Mouse (Mus musculus): ENCODE measurements around the gene Thap11. TPM values are rescaled to one million over a fixed set of nuclear protein-coding genes. Genes with fewer than 3 reads are reported as not detected.

The Thap11 gene
- polyA plus RNA-seq, 1 experiment from 2014 or later: 58.0 TPM

DNA sequence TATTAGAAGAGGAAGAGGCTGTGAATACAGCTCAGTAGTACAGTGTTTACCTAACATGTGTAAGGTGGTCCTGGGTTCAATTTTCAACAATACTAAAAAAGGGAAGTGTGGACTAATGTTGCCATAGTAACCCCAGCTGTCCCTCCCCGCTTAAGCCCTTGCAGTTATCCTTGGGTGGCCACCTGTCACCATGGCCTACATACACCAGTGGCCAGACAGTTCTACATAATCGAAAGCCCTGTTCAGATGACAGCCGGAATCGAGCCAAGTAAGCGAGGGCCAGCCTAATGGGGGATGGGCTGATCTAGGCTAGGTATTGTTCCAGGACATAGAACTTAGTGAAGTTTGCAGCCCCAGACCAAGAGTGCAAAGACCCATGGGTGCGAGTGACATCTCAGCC, 17.9 kb upstream of the Thap11 start:
- WGBS: 87% methylated on average over 6 of the region's 6 CpGs
- no peak overlapping the region for H3K4me3 ChIP-seq (ENCODE audit: low read depth, low read length)
- H3K4me1 ChIP-seq (replicated peaks; ENCODE audit: control insufficient read depth, insufficient read depth, low read length): no peaks in the 10 kb centered on the region
- no peak overlapping the region for H3K27ac ChIP-seq (ENCODE audit: low read depth)
- no peaks in the 10 kb centered on the region for H3K36me3 ChIP-seq (ENCODE audit: control insufficient read depth, insufficient read depth, low read length)
- no peak for ATAC-seq (replicated peaks; ENCODE audit: low FRiP score, low TSS enrichment, low read depth)
- no peaks in the 10 kb centered on the region for H3K9me3 ChIP-seq (ENCODE audit: control insufficient read depth, low read length)
- no peak overlapping the region for H3K9ac ChIP-seq (ENCODE audit: low read length)
- no peak for DNase-seq (ENCODE audit: low spot score)
- H3K27me3 ChIP-seq (replicated peaks; ENCODE audit: control insufficient read depth, insufficient read depth, low read length): no peaks in the 10 kb centered on the region
- H3K4me2 ChIP-seq (ENCODE audit: low read length): no peak overlapping the region

DNA sequence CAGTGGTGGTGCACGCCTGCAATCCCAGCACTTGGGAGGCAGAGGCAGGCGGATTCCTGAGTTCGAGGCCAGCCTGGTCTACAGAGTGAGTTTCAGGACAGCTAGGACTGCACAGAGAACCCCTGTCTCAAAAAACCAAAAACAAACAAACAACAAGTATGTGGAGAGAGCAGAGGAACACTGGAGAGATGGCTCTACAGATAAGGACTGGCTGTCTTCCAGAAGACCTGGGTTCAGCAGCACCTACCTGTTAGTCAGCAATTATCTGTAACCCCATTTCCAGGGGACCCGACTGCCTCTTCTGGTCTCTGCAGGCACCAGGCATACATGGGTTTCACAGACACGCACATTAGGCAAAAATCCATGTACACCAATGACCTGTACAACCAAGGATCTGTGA, 15.7 kb upstream of the Thap11 start:
- H3K9ac ChIP-seq (ENCODE audit: low read length): no peak overlapping the region
- H3K4me1 ChIP-seq (replicated peaks; ENCODE audit: control insufficient read depth, insufficient read depth, low read length): no peaks in the 10 kb centered on the region
- no peak overlapping the region for H3K27ac ChIP-seq (ENCODE audit: low read depth)
- no peak for ATAC-seq (replicated peaks; ENCODE audit: low FRiP score, low TSS enrichment, low read depth)
- whole genome bisulfite sequencing: 84% methylated on average over 5 of the region's 5 CpGs
- H3K9me3 ChIP-seq (ENCODE audit: control insufficient read depth, low read length): no peaks in the 10 kb centered on the region
- H3K27me3 ChIP-seq (replicated peaks; ENCODE audit: control insufficient read depth, insufficient read depth, low read length): no peaks in the 10 kb centered on the region
- H3K4me2 ChIP-seq (ENCODE audit: low read length): no peak overlapping the region
- no peak for DNase-seq (ENCODE audit: low spot score)
- peaks cover 8% of the 10 kb centered on the region for H3K36me3 ChIP-seq (ENCODE audit: control insufficient read depth, insufficient read depth, low read length)
- H3K4me3 ChIP-seq (ENCODE audit: low read depth, low read length): no peak overlapping the region

DNA sequence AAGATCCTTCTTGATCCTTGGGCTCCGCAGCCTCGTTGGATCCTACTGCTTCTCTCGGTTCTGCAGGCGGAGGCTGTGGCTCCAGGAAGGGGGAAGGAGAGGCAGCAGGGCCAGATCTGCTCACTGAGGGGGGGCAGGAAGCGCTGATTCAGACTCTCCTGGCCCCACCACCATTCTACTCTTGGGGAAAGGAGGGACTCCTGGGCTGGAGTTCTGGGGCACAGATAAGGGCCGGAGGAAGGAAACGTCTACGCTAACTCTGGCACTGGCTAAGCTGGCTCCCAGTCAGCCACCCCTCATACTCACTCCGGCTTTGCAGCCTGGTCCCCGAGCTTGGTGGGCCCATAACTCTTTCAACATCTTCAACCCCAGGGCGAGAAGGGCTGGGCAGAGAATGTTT, 8.3 kb upstream of the Thap11 start:
- H3K36me3 ChIP-seq (ENCODE audit: control insufficient read depth, insufficient read depth, low read length): peaks cover 62% of the 10 kb centered on the region
- ATAC-seq (replicated peaks; ENCODE audit: low FRiP score, low TSS enrichment, low read depth) (no peak), DNase-seq (ENCODE audit: low spot score) (no peak)
- peaks cover 7% of the 10 kb centered on the region for H3K4me1 ChIP-seq (replicated peaks; ENCODE audit: control insufficient read depth, insufficient read depth, low read length)
- no peak overlapping the region for H3K4me2 ChIP-seq (ENCODE audit: low read length)
- no peaks in the 10 kb centered on the region for H3K27me3 ChIP-seq (replicated peaks; ENCODE audit: control insufficient read depth, insufficient read depth, low read length)
- 94% methylated on average over 11 of the region's 11 CpGs for WGBS
- no peaks in the 10 kb centered on the region for H3K9me3 ChIP-seq (ENCODE audit: control insufficient read depth, low read length)
- no peak overlapping the region for H3K27ac ChIP-seq (ENCODE audit: low read depth)
- H3K9ac ChIP-seq (ENCODE audit: low read length): no peak overlapping the region
- no peak overlapping the region for H3K4me3 ChIP-seq (ENCODE audit: low read depth, low read length)

DNA sequence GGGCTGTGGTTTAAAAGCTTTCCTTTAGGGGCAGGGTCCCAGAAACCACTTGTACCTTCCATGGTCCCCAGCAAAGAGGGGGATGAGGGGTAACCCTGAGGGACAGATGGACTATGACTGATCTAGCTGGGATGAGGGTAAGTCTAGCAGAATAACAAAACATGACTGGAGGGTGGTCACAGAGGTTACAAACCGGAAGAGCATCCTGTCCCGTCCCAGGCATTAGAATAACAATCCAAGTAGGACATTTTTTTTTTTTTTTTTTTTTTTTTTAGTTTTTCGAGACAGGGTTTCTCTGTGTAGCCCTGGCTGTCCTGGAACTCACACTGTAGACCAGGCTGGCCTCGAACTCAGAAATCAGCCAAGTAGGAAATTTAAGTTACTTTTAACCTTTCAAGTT, 4.9 kb upstream of the Thap11 start:
- DNase-seq (ENCODE audit: low spot score) (no peak), ATAC-seq (replicated peaks; ENCODE audit: low FRiP score, low TSS enrichment, low read depth) (no peak)
- H3K27me3 ChIP-seq (replicated peaks; ENCODE audit: control insufficient read depth, insufficient read depth, low read length): no peaks in the 10 kb centered on the region
- peaks cover 7% of the 10 kb centered on the region for H3K4me1 ChIP-seq (replicated peaks; ENCODE audit: control insufficient read depth, insufficient read depth, low read length)
- H3K27ac ChIP-seq (ENCODE audit: low read depth): no peak overlapping the region
- 77% methylated on average over 4 of the region's 4 CpGs for WGBS
- no peak overlapping the region for H3K4me2 ChIP-seq (ENCODE audit: low read length)
- H3K9ac ChIP-seq (ENCODE audit: low read length): no peak overlapping the region
- no peaks in the 10 kb centered on the region for H3K9me3 ChIP-seq (ENCODE audit: control insufficient read depth, low read length)
- peaks cover 46% of the 10 kb centered on the region for H3K36me3 ChIP-seq (ENCODE audit: control insufficient read depth, insufficient read depth, low read length)
- no peak overlapping the region for H3K4me3 ChIP-seq (ENCODE audit: low read depth, low read length)

DNA sequence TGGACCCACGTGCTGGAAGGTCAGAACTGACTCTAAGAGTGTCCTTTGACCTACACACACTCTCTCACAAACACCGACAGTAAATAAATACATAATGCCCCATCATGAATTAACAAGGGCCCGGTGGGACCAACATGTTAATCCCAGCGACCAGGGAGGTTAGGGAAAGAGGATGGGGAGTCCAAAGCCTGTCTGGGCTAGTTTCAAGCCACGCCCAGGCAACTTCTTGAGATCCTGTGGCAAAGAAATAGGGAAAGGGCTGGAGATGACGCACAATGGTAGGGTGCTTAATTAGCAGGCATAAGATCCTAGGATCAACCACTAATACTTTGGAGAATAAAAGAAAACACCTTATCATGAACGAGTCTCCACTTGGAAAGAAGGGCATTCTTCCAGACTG, 4.3 kb upstream of the Thap11 start:
- Histone ChIP-seq H3K4me1 (replicated peaks; ENCODE audit: control insufficient read depth, insufficient read depth, low read length) (peaks cover 7% of the 10 kb centered on the region), H3K9ac (ENCODE audit: low read length) (peak overlapping the region; percentile 2; the same call in 1 of the 2 replicates), H3K4me2 (ENCODE audit: low read length) (peak overlapping the region; percentile 32), H3K9me3 (ENCODE audit: control insufficient read depth, low read length) (no peaks in the 10 kb centered on the region), H3K4me3 (ENCODE audit: low read depth, low read length) (peak overlapping the region; percentile 17), H3K36me3 (ENCODE audit: control insufficient read depth, insufficient read depth, low read length) (peaks cover 40% of the 10 kb centered on the region), H3K27ac (ENCODE audit: low read depth) (no peak overlapping the region), H3K27me3 (replicated peaks; ENCODE audit: control insufficient read depth, insufficient read depth, low read length) (no peaks in the 10 kb centered on the region)
- DNase-seq (ENCODE audit: low spot score): no peak
- ATAC-seq (replicated peaks; ENCODE audit: low FRiP score, low TSS enrichment, low read depth): no peak
- 81% methylated on average over 7 of the region's 7 CpGs for WGBS

DNA sequence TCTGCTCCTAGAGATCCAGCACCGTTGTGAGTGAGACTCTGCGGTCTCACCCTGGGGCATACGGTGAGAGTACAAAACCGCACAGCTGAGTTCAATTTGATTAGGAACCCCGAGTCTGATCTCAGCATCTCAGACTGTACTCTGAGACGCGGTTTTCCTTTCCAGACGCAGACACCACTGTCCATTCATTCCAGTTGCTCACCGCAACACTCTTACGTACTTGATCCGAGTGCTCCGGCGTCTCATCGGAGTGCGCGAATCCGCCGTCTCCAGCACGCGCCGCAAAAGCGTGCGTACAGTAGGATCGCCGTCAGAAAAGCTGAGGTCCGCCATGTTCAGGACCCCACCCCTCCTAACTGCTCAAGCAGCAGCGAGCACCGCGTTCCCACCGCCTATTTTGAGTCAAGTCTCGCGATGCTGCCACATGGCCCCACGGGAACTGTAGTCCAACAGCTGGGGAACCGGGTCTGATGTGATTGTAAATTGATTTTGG, 3.2 kb upstream of the Thap11 start:
- peak; percentile 89 for DNase-seq (ENCODE audit: low spot score)
- under 1% methylated on average over 34 of the region's 34 CpGs for WGBS

DNA sequence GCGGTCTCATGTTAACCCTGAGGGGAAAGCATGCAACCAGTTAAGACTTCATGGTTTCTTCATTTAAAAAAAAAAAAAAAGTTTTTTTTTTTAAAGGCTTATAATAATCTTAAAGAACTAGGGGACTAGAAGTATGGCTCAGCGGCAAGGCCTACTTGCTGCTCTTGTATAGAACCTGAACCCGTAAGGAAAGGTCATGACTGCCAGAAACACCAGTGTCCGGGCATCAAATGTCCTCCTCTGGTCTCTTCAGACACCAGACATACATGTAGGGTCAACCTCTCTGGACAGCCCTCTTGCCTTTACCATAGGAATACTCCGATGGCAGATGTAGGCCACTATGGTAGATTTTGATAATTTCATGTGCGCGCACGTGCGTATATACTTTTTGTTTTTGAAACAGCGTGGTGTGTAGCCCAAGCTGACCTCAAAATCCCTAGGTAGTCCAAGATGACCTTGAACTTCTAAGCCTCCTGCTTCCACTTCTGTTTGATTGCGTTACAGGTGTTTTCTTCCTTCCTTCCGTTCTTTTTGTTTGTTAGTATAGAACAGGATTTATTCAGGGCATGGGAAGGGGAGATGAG, 2.7 kb upstream of the Thap11 start:
- no peak for ATAC-seq (replicated peaks; ENCODE audit: low FRiP score, low TSS enrichment, low read depth)
- Histone ChIP-seq H3K4me2 (ENCODE audit: low read length) (peak overlapping the region; percentile 75; the same call in 1 of the 2 replicates), H3K27ac (ENCODE audit: low read depth) (no peak overlapping the region), H3K4me1 (replicated peaks; ENCODE audit: control insufficient read depth, insufficient read depth, low read length) (peaks cover 16% of the 10 kb centered on the region), H3K4me3 (ENCODE audit: low read depth, low read length) (0 out of 2 replicates have a peak overlapping the region, but pooled peaks have one; percentile 92), H3K9ac (ENCODE audit: low read length) (no peak overlapping the region), H3K36me3 (ENCODE audit: control insufficient read depth, insufficient read depth, low read length) (peaks cover 24% of the 10 kb centered on the region), H3K9me3 (ENCODE audit: control insufficient read depth, low read length) (no peaks in the 10 kb centered on the region), H3K27me3 (replicated peaks; ENCODE audit: control insufficient read depth, insufficient read depth, low read length) (no peaks in the 10 kb centered on the region)
- 80% methylated on average over 12 of the region's 12 CpGs for WGBS
- peak; percentile 55 for DNase-seq (ENCODE audit: low spot score)

More for the DNA sequence above, 3.2 kb upstream of the Thap11 start:
- H3K9ac ChIP-seq (ENCODE audit: low read length): peak overlapping the region; percentile 82
- no peaks in the 10 kb centered on the region for H3K27me3 ChIP-seq (replicated peaks; ENCODE audit: control insufficient read depth, insufficient read depth, low read length)
- H3K4me2 ChIP-seq (ENCODE audit: low read length): peak overlapping the region; percentile 75
- peak overlapping the region; percentile 60; the same call in 1 of the 2 replicates for H3K27ac ChIP-seq (ENCODE audit: low read depth)
- H3K9me3 ChIP-seq (ENCODE audit: control insufficient read depth, low read length): no peaks in the 10 kb centered on the region
- peaks cover 14% of the 10 kb centered on the region for H3K4me1 ChIP-seq (replicated peaks; ENCODE audit: control insufficient read depth, insufficient read depth, low read length)
- peaks cover 29% of the 10 kb centered on the region for H3K36me3 ChIP-seq (ENCODE audit: control insufficient read depth, insufficient read depth, low read length)
- peak overlapping the region; percentile 92 for H3K4me3 ChIP-seq (ENCODE audit: low read depth, low read length)
- peak; percentile 79 for ATAC-seq (replicated peaks; ENCODE audit: low FRiP score, low TSS enrichment, low read depth)

DNA sequence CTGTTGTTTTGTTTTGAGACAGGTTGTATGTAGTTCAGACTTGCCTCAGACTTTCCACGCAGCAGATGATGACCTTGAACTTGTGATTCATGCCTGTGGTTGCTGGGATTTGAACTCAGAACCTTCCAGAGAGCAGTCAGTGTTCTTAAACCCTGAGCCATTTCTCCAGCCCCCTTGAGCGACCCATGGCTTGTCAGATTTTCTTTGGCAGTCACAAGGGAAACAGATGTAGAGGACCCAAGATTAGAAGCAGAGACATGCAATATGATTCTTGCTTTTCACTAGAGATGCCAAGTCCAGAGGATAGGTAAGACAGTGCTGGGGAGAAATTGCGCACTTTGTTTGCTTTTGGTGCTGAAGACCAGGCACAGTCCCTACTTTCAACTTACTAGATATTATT, 1.8 kb upstream of the Thap11 start, which contains the start of gene Cenpt:
Gene Cenpt, minus strand, starts transcription at position 101 of the 400 bp plus-strand sequence.
- Histone ChIP-seq H3K27me3 (replicated peaks; ENCODE audit: control insufficient read depth, insufficient read depth, low read length) (no peaks in the 10 kb centered on the region), H3K9me3 (ENCODE audit: control insufficient read depth, low read length) (no peaks in the 10 kb centered on the region), H3K27ac (ENCODE audit: low read depth) (no peak within 1 kb of the TSS), H3K4me1 (replicated peaks; ENCODE audit: control insufficient read depth, insufficient read depth, low read length) (peaks cover 24% of the 10 kb centered on the region), H3K9ac (ENCODE audit: low read length) (no peak within 1 kb of the TSS), H3K4me2 (ENCODE audit: low read length) (peak within 1 kb of the TSS; percentile 75; the same call in 1 of the 2 replicates), H3K36me3 (ENCODE audit: control insufficient read depth, insufficient read depth, low read length) (peaks cover 22% of the 10 kb centered on the region), H3K4me3 (ENCODE audit: low read depth, low read length) (no peak within 1 kb of the TSS)
- 90% methylated on average over 3 of the region's 3 CpGs for WGBS
- no peak for ATAC-seq (replicated peaks; ENCODE audit: low FRiP score, low TSS enrichment, low read depth)
- DNase-seq (ENCODE audit: low spot score): no peak

DNA sequence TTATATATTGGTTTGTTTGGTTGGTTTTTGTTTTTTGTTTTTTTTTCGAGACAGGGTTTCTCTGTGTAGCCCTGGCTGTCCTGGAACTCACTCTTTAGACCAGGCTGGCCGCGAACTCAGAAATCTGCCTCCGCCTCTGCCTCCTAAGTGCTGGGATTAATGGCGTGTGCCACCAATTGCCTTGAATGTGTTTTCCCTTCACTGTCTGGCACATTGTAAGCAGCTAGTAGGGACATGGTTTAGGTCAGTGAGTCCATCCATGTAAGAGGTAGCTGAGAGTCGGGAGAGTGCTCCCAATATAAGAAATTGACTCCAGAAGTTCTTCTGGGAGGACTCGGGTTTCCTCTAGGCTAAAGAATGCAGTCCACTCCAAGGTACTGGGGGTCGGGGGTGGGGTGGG, 629 bp upstream of the Thap11 start:
- no peak for DNase-seq (ENCODE audit: low spot score)
- no peak for ATAC-seq (replicated peaks; ENCODE audit: low FRiP score, low TSS enrichment, low read depth)
- H3K27ac ChIP-seq (ENCODE audit: low read depth): no peak overlapping the region
- peaks cover 16% of the 10 kb centered on the region; the same call in 1 of the 2 replicates for H3K36me3 ChIP-seq (ENCODE audit: control insufficient read depth, insufficient read depth, low read length)
- no peak overlapping the region; the same call in 1 of the 2 replicates for H3K9ac ChIP-seq (ENCODE audit: low read length)
- H3K27me3 ChIP-seq (replicated peaks; ENCODE audit: control insufficient read depth, insufficient read depth, low read length): no peaks in the 10 kb centered on the region
- no peaks in the 10 kb centered on the region for H3K9me3 ChIP-seq (ENCODE audit: control insufficient read depth, low read length)
- H3K4me2 ChIP-seq (ENCODE audit: low read length): peak overlapping the region; percentile 84
- WGBS: 23% methylated on average over 8 of the region's 8 CpGs
- peak overlapping the region; percentile 77 for H3K4me3 ChIP-seq (ENCODE audit: low read depth, low read length)
- peaks cover 24% of the 10 kb centered on the region for H3K4me1 ChIP-seq (replicated peaks; ENCODE audit: control insufficient read depth, insufficient read depth, low read length)
